Mouse (Mus musculus) testis, adult 2 months (tissue): Measurements from ENCODE around the gene Fhad1. TPM values are rescaled to one million over a fixed set of nuclear protein-coding genes. Genes with fewer than 3 reads are reported as not detected.

ENCODE experiments used
- H3K27ac ChIP-seq: fragments of 200-500 bp; 2 replicates; pipeline ENCODE4 v1.5.1; 2012; ENCODE audit warnings: low read depth, low read length; ENCODE audit not compliant: control insufficient read depth, insufficient read depth
- H3K27me3 ChIP-seq: fragments of 200-500 bp; 2 replicates; pipeline ENCODE4 v1.6.1; 2012; ENCODE audit warnings: mild to moderate bottlenecking, low read length, moderate library complexity; ENCODE audit not compliant: control insufficient read depth, insufficient read depth
- H3K36me3 ChIP-seq: fragments of 200-500 bp; 2 replicates; pipeline ENCODE4 v1.6.1; 2012; ENCODE audit warnings: mild to moderate bottlenecking, low read length; ENCODE audit not compliant: control insufficient read depth, insufficient read depth
- H3K4me1 ChIP-seq: fragments of 200-500 bp; 2 replicates; pipeline ENCODE4 v1.6.1; 2012; ENCODE audit warnings: low read length; ENCODE audit not compliant: control insufficient read depth, insufficient read depth
- H3K4me3 ChIP-seq: fragments of 200-500 bp; 2 replicates; pipeline ENCODE4 v1.5.1; 2012; ENCODE audit warnings: low read depth, mild to moderate bottlenecking, low read length, moderate library complexity, mixed read lengths; ENCODE audit not compliant: control insufficient read depth
- CTCF ChIP-seq: fragments of 200-500 bp; IDR thresholded peaks from 2 replicates; pipeline ENCODE4 v1.5.1; 2012; ENCODE audit warnings: low read depth, mild to moderate bottlenecking, inconsistent platforms, low read length, moderate library complexity; ENCODE audit not compliant: control insufficient read depth, insufficient read depth, insufficient replicate concordance
- POLR2A ChIP-seq: fragments of 200-500 bp; IDR thresholded peaks from 2 replicates; pipeline ENCODE4 v1.6.1; 2012; ENCODE audit warnings: low read depth, mild to moderate bottlenecking, inconsistent platforms, low read length, moderate library complexity; ENCODE audit not compliant: control insufficient read depth
- polyA plus RNA-seq: library from polyadenylated mRNA; depleted of rRNA; stranded (reverse); fragments of >200 nt; gene quantifications from 2 replicates; pipeline ENCODE4 v1.2.3, GENCODE M21; 2012

The Fhad1 gene
- polyA plus RNA-seq, 1 experiment = 186 TPM

DNA sequence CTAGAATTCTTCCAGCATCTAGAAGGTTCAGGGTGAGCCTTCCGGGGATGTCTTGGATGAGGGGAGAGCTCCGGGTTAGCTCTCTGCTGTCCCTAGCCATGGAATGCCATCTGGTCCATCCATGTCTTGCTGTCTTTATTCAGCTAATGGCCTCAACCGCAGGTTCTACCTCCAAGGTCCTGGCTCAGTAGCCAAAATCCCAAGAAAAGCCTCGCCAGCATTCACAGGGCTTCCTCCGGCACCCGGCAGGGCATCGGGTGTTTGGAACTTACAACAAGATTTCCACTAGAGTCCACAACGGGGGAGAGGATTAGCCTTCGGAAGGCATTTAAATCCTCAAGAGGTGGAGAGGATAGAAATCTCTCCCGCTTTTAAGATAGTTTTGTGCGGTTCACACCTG lies 84.9 kb downstream of the Fhad1 start:
- no peak overlapping the region for H3K27ac ChIP-seq
- H3K27me3 ChIP-seq = no peaks in the 10 kb centered on the region
- no peak overlapping the region for H3K4me3 ChIP-seq
- TF ChIP-seq POLR2A (no peak), CTCF (no peak)
- H3K36me3 ChIP-seq = no peaks in the 10 kb centered on the region; the same call in 1 of the 2 replicates
- no peaks in the 10 kb centered on the region for H3K4me1 ChIP-seq

DNA sequence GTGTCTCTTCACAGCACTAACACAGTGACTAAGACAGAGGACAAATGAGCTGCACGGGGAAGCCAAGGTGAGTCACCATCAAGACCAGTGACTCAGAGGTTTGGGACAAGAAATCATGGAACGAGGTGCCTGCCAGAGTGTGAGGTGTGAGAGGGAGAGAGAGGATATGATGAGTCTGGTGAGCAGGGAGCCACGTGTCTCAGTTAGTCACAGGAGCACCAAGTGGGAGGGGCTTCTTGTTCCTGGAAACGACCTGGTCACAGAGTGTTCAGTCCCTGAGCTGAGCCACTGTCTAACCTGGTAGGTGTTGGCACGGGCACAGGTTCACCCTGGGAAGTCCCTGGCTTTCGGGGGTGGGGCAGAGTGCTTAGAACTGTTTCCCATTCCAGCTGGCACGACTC lies 86.0 kb downstream of the Fhad1 start:
- H3K4me3 ChIP-seq = no peak overlapping the region
- H3K27ac ChIP-seq = no peak overlapping the region
- H3K36me3 ChIP-seq = no peaks in the 10 kb centered on the region; the same call in 1 of the 2 replicates
- H3K27me3 ChIP-seq = no peaks in the 10 kb centered on the region
- H3K4me1 ChIP-seq = no peaks in the 10 kb centered on the region
- TF ChIP-seq POLR2A (no peak), CTCF (no peak)

DNA sequence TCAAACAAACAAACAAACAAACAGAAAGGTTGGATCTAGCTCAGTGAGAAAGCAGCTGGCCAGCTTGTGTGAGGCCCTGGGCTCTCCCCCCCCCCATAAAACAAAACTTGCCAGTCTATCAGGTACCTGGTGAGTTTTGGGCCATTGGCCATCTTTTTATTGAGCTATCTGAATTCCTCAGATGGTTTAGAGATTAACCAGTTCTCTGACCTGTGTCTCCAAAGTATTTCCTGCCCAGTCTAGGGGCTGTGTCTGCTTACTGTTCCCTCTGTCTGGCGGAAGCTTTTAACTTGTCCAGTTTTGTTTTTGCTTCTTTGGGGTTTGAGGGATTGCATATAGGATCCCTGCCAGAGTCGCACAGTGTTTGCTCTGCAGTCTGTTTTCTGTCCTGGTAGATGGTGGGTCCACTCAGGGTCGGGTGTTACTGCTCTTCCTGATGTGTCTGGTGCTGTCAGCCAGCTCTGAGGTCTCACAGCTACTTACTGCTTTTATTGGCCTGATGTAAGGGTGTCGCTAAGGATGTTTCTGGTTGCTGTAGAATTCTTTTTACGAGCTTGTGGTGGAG lies 89.0 kb downstream of the Fhad1 start:
- no peak overlapping the region for H3K27ac ChIP-seq

GRCm38 (mm10) chr4:141923961-141924360 lies 90.9 kb downstream of the Fhad1 start:
- TF ChIP-seq CTCF (no peak), POLR2A (no peak)
- Histone ChIP-seq H3K4me3 (no peak overlapping the region), H3K27ac (no peak overlapping the region), H3K4me1 (0 out of 2 replicates have a peak, but pooled peaks cover 2% of the 10 kb centered on the region), H3K36me3 (no peaks in the 10 kb centered on the region; the same call in 1 of the 2 replicates), H3K27me3 (no peaks in the 10 kb centered on the region)

More for the DNA sequence above, 89.0 kb downstream of the Fhad1 start:
- no peaks in the 10 kb centered on the region; the same call in 1 of the 2 replicates for H3K36me3 ChIP-seq
- H3K27me3 ChIP-seq = no peaks in the 10 kb centered on the region
- H3K4me3 ChIP-seq = no peak overlapping the region
- TF ChIP-seq CTCF (no peak), POLR2A (no peak)
- 0 out of 2 replicates have a peak, but pooled peaks cover 2% of the 10 kb centered on the region for H3K4me1 ChIP-seq

DNA sequence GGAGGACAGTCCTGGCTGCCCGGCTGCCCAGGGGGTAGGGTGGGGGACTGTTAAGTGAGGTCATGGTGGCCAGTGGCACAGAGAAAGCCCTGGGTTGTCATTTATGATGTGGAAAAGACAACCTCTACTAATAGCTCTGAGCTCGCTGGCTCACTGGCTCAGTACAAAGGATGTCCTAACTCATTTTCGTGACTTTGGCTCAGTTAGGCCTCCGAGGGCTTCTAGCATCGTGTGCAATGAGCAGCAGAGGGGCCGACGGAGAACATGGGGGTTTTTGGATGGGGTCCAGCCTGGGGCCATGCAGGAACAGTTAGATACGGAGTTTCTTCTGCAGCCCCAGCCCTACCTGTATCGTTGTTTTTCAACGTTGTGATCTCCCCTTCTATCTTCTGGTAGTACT lies 94.5 kb downstream of the Fhad1 start:
- H3K27ac ChIP-seq = no peak overlapping the region
- H3K4me1 ChIP-seq = 0 out of 2 replicates have a peak, but pooled peaks cover 2% of the 10 kb centered on the region
- no peaks in the 10 kb centered on the region for H3K27me3 ChIP-seq
- no peaks in the 10 kb centered on the region for H3K36me3 ChIP-seq
- no peak for TF ChIP-seq CTCF
- TF ChIP-seq POLR2A = no peak
- H3K4me3 ChIP-seq = no peak overlapping the region

DNA sequence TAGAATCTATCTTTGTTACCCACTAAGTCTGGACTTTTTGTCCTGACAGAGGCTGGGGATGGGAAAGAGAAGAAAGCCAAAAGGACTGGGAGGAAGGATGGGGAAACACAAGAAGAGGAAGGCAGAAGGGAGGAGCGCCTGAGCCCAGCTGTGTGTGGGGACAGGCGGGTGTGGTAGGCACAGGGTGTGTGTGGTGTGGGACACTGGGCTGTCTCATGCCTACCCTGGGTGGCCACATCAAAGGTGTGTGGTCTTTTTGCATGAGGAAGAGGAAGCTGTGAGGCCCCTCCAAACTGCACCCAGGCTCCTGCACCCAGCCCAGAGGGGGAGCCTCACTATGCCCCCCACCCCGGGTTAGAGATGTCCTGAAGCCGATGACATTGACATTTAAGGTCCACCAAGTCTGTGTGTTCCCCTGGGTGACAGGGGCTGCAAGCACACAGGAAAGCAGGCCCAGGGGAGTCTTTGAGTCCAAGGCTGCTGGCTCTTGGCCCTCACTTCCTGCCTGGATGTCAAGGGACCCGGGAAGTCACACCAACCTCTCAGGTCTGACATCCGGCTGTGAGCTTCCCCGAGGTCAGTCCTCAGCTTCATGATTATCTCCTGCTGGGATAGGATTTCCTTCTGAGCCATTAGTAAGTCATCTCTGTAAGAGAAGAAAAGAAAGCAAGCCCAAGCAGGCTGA lies 97.0 kb downstream of the Fhad1 start:
- Histone ChIP-seq H3K4me1 (no peaks in the 10 kb centered on the region; the same call in 1 of the 2 replicates), H3K36me3 (no peaks in the 10 kb centered on the region), H3K27ac (no peak overlapping the region), H3K4me3 (no peak overlapping the region), H3K27me3 (no peaks in the 10 kb centered on the region)
- TF ChIP-seq POLR2A = no peak
- no peak for TF ChIP-seq CTCF

- no peak overlapping the region for H3K27ac ChIP-seq
- no peaks in the 10 kb centered on the region; the same call in 1 of the 2 replicates for H3K4me1 ChIP-seq
- H3K4me3 ChIP-seq = no peak overlapping the region
- H3K27me3 ChIP-seq = no peaks in the 10 kb centered on the region
- no peaks in the 10 kb centered on the region for H3K36me3 ChIP-seq
- no peak for TF ChIP-seq CTCF
- TF ChIP-seq POLR2A = no peak
Observed at GRCm38 (mm10) chr4:141914040-141914439, 100.8 kb downstream of the Fhad1 start.
